Mouse (Mus musculus) c-Kit-positive CD71-positive TER-119-positive erythroid progenitor cells, embryonic 14.5 days (primary cell): ENCODE results near the gene Ccr6.
A peak's percentile ranks its signal among the peaks of the same experiment; 100 is the strongest.

Experiments
- DNase-seq: peaks from one replicate; pipeline ENCODE4 v3.0.0-alpha.2; 2013; ENCODE audit warnings: low spot score

The Ccr6 gene

DNA sequence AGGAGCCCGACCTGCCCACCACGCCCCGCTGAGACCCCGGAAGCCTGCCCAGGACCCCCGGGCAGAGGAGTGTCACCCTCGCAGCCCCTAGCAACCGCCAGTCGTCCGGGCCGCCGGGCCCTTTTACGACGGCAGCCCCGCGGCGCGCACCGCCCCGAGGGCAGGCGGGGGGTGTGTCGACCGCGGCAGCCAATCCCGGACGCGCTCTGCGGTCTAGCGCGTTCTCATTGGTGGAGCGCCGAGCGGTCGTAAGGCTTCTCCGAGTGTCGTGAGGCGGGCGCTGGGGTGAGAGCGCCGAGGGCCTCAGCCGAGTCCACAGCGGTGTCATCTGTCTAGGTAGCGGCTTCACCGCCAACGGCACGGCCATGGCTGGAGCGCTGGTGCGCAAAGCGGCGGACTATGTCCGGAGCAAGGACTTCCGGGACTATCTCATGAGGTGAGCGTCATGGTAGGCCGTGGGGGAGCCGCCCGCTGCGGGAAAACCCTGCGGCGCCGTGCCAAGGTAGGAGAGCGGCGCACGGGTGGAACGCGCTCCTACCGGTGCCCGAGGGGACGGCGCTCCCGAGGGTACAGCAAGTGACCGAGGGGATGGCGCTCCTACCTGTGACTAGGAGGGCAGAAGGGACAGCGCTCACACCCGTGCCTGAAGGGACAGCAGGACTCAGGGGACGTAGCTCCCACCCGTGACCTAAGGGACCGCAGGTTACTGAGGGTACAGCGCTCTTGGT is 47.8 kb downstream of the Ccr6 start:
- DNase-seq: peak; percentile 91

DNA sequence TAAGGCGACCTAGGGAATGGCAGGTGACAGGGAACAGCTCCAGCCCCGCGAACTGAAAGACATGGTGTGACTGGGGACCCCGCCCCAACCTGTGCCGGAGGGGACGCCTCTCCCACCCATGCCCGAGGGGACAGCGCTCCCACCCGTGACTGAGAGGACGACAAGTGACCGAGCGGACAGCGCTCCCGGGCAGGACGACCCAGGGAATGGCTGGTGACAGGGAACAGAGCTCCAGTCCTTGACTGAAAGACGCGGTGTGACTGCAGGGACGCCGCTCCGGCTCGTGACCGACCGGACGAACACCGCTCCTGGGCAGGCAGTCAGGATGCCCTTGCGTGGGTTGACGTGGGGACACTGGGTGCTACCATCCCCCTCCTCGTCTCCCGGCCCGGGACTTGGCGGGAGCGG is 48.4 kb downstream of the Ccr6 start:
- no peak for DNase-seq

DNA sequence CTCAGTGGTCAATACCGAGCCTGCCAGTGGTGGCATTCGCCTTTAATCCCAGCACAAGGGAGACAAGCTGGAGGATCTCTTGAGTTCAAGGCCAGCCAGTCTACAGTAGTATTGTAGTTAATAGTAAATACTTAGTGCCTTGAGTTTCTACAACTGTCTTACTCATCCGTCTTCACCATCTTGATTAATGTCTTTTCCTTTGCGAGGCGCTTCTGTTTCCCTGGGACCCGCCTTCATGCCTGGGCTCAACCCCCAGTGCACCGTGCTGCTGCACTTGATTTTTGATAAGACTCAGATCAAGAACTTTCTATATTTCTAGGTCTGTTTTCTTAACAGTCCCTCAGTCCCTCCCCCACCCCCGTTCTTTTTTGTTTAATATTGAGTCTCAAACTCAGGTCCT is 49.2 kb downstream of the Ccr6 start:
- DNase-seq: peak; percentile 32

DNA sequence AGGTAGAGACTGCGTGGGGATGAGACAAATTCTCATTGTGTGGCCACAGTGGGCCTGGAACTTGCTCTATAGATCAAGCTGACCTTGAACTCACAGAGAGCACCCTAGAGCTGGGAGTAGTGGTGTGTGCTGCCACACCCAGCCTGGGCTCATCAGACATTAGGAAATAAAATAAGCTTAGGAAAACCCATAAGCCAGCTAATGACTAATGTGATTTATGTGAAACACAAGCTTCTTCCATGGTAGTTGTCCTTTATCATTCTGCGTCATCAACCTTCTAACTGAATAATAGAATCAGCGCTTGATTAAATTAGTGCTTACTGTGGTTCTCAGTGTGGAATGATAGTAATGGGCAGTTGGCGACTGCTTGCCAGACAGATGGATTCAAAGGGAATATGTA is 51.1 kb downstream of the Ccr6 start:
- DNase-seq: no peak

DNA sequence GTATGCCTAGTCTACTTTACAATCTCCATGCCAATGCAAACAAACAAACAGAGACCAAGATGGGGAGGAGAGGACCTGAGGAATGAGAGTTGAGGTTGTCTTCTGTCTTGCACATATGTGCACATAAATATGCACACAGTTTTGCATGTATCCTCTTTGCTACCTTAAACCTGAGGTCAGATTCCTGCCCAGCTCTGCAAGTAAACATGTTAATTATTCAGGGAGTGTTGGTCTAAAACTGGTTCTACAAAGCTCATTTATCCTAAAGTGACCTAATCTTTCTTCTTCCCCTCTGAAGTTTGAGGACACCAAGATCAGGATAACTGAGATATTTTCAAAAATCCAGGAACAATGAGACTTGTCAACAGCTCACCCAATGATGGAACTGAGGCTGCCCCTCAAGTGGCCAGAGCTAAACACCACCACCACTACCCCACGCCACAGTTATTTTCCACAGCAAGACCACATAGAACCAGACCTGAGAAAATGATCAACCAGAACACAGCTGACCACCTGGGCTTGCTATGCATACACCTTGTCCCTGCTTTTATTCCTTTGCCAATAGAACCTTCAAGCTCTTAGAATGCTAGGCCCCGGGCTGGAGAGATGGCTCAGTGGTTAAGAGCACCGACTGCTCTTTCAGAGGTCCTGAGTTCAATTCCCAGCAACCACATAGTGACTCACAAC is 54.3 kb downstream of the Ccr6 start:
- DNase-seq: no peak

DNA sequence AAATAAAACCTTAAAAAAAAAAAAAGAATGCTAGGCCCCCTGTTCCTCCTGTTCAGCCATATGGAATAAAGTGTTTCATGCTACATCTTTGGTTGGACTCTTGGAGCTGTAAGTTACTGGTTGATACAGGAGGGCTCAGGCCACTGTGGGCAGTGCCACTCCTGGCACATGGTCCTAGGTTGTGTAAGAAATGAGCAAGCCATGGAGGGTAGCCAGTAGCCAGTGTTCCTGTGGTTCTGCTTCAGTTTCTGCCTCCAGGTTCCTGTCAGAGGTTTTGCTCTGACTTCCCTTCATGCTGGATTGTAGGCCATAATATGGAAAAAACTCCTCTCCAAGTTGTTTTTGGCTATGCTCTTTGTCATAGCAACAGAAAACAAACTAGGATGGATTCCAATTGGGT is 54.9 kb downstream of the Ccr6 start:
- DNase-seq: no peak

DNA sequence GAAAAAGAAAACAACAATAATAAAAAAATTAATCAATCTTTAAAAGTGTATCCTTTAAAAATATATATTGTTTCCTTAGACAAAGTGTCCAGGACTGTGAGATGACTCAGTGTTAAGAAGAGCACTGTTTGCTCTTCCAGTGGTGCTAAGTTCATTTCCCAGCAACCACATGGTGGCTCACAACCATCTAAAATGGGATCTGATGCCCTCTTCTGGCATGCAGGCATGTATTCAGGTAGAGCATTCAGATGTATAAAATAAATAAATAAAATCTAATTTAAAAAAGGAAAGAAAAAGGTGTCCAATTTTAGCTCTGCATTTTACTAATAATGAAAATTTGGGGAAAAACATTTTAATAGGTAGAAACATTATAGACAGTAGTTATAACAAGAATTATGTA is 60.0 kb downstream of the Ccr6 start:
- DNase-seq: no peak

DNA sequence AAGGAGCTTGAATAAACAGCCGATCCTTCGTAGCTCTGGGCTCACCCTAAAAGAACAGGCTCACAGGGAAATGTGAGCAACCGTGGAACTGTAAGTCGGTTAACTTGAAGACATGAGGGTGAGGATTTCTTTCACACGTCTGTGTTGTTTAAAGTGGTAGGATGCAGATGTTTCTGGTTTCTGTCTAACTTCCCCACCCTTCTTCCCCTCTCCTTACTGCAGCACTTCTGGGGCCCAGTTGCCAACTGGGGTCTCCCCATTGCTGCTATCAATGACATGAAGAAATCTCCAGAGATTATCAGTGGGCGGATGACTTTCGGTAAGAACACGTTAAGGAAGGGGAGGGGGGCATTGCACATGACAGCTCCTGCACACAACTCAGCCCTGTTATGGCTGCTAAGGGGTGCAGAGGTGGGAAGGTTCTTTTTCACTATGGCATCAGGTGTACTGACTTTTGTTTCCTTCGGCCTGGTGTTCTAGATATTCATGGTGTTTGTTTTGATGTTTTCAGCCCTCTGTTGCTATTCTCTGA is 60.5 kb downstream of the Ccr6 start:
- DNase-seq: no peak

DNA sequence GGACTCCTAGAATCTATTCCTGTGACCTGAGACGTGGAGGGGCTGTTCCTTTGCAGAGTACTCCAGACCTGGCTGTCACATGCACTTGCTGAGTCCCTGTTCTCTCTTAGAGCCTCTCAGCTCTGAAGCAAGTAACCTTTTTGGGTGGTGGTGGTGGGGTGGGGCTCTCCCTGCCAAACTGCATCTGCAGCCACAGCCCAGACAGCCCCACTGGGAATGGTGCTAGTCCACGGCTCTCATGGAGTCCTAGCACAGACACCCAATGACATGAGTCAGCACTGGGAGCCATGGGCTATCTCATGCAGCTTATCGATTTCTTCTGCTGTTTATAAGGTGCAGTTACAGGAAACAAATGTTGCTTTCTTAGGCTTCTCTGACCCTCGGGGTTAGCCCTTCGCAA is 61.9 kb downstream of the Ccr6 start:
- no peak for DNase-seq

DNA sequence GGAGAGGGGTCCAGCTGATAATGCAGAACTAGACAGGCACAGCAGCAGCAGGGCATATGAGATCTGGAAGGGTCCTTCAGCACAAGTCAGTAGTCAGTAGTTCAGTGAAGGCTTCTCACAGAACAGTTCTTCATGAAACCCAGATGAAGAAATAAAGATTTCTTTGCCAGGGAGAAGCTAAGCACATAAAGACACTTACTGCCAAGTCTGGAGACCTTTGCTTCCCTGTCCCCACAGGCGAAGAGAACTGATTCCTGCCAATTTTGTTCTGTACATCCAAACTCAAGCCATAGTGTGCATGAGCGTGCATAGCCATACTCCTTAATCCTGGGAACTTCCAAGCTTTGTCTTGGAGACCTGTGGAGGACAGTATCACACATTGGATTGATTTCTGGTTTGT is 62.4 kb downstream of the Ccr6 start:
- DNase-seq: no peak

DNA sequence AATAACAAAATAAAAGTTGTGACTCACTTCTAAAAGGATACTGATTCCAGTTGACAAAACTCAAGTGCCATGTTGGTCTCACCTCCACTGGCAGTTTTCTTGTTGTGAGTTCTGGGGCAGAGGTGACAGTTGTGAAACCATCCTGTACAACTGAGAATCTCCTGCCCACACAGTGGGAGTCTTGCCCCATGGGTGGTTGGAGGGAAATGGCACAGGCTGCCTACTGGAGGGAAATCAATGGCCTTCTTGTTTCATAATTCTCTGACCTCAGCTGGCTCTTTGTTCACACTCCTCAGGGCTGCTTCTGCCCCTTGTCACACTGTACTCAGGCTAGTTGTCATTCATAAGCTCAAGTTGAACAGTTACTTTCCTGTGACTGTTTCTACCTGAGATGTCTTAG is 63.7 kb downstream of the Ccr6 start:
- no peak for DNase-seq

DNA sequence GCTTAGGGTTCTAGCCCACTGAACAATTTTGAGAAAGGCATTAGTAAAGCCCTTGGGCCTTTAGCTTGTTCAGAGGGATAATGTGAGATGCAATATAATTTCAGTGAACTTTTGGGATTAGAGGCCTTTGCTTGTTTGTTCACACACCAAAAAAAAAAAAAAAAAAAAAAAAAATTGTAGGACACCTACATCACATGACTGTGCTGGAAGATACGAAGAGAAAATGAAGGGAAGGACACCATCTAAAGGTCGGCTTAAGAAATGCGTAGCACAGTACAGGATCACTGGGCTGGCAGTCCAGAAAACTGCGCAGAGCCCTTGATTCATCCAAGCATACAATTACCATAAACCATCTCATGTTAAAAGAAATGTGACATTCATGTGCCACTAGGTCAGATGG is 65.7 kb downstream of the Ccr6 start:
- DNase-seq: no peak

DNA sequence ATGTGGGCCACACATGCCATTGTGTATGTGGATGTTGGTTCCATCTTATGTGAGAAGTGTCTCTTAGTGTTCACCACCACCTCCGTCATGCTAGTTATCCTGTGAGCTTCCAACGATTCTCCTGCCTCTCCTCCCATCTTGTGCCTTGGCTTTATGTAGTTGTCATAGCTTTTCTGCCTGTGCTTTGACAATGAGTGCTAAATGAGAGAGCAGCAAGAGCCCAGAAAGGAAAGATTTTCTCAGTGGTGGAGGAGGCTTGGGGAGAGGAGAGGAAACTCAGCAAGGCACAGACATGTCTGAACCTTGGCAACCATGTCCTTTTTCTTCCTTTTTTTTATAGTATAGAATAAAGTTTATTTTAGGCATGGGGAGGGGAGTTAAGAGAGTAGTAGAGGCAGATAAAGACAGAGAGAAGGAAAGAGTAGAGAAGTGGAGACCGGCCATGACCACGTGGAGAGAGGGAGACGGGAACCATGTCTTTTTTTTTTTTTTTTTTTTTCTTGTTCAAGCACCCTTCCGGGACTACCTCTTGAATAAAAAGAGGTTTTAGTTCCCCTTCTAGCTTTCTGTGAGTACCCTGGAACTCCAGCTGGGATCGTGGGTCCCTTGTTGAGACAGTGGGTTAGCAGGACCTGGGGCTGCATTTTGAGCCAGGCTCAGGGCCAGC is 67.1 kb downstream of the Ccr6 start:
- DNase-seq: no peak

DNA sequence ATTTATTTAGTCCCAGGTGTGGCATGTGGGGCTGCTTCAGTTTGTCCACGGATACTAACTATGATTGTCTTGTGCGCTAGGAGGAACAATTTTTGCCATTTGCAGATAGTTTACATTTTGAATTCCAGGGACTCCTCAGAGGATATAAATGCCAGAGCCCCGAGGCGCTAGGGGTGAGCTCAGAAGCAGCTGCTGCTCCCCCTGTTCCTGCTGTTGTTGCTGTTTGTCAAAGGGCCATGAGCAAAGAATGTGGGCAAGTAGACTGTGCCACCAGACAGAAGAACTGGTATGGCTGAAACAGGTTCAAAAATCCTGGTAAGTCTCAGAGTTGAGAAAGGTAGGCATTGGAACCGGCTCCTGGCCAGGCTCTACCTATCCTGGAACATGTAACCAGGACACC is 67.8 kb downstream of the Ccr6 start:
- no peak for DNase-seq

DNA sequence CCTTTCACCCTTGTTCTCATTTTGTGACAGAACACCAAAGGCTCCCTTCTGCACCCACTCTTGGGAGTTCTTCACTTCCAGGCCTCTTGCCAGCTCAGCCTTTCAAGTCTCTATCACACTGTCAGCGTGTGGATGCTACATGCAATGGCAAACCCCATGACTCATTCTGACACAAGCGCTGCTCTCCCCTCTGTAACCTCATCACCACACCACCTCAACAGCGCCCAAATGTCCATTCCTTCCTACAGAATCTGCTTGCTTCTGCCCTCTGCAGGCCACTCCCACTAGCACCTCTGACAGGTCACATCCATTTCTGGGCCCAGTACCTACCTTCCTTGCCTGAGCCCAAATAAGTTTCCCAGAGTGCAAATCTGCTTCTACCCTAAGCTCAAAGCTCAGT is 70.0 kb downstream of the Ccr6 start:
- no peak for DNase-seq
